Mouse (Mus musculus) embryo, embryonic 9.5 days (tissue): ENCODE measurements around the gene Zfp444.

Experiments
- DNase-seq: peaks from one replicate; pipeline ENCODE4 v3.0.0-alpha.2; 2017; ENCODE audit errors: extremely low spot score

Zfp444 gene

DNA sequence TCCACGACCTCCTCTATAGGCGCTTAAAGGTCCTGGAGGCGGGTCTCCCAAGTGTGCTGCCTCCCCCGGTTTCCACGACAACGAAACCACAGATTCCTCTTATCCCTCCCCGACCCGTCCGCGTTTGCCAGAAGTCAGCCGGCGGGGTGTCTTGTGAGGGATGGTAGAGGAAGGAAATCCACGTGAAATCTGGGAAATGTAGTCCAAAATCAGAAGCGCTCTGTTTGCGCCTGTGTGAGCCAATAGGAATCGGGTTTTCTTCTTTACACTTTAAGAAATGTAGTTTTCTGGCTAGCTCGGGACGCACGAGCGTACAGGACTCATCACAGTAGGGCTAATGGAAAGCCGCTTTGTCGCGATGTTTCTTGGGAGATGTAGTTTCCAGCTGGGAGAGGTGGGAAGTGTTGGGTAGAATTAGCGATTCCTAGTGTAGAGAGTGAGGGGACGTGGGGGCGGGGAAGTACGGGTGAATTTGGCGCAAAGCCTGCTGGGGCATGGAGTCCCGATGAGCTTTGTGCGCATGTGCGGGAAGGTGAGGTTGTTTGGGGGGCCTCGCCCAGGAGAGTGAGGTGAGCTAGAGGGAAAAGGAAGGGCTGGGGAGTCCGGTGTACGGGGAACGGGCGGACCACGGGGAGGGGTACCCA lies at the start of gene Zfp444:
Zfp444 (plus strand) TSS at position 221 of the 644 bp plus-strand sequence.
- peak; percentile 95 for DNase-seq

DNA sequence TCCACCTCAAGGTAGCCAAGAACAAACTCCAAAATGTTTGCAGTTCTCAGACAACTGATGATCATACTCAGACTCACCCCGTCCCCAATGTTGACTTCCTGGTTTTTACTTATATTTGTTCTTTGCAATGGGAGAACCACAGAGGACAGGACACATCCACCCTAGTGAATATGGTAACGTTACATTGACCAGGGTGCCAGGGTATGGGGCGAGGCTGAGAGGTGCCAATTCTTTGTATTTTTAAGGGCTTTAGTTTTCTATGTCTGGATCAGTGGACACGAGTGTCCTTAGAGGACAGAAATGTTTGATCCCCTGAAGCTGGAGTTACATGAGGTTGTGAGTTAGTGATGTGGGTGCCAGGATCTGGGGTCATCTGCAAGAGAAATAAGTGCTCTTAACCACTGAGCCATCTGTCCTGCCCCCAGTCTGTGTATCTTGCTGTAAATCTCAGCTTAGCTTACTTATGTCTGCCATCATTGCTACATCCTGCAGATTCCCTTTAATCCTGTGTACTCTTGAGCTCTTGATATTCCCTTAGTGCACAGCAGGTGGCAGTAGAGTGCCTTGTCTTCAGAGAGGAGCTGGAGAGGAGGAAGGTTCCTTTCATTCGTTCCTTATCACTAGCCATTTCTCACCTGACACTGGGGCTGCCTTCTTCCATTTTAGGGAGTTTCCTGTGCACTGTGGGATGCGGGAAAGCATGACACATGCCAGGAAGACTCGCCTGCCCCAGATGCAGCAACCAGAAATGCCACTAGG lies 45.2 kb upstream of the Zfp444 start:
- peak; percentile 49 for DNase-seq

DNA sequence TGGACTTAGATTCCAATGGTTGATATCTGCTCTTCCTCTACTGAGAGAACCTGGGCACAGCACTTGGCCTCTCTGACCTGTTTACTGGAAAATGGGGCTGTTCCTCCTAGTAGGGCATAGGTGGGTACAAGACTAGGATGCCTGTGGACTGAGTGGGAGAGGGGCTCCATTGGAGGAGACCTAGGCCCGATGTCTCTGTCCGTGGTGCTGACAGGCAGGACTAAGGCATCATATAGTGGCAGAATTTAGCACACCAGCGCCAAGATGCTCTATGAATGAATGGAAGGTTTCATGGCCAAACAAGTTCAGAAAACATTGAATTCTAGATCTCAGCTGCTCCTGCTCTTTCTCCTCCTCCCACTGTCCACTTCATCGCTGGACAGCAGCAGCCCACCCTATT lies 41.7 kb upstream of the Zfp444 start:
- DNase-seq: no peak

DNA sequence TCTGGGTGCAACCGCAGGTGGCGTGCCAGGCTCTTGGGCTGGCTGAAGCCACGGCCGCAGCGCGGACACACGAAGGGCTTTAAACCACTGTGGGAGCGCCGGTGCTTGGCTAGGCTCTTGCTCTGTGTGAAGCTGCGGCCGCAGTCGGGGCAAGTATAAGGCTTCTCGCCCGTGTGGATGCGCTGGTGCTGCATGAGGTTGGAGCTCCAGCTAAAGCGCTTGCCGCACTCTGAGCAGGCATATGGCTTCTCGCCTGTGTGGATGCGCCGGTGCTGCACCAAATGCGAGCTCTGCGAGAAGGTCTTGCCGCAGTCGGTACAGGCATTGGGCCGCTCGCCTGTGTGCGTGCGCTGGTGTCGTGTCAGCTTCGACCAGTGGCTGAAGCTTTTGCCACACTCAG lies 39.4 kb upstream of the Zfp444 start:
- no peak for DNase-seq

DNA sequence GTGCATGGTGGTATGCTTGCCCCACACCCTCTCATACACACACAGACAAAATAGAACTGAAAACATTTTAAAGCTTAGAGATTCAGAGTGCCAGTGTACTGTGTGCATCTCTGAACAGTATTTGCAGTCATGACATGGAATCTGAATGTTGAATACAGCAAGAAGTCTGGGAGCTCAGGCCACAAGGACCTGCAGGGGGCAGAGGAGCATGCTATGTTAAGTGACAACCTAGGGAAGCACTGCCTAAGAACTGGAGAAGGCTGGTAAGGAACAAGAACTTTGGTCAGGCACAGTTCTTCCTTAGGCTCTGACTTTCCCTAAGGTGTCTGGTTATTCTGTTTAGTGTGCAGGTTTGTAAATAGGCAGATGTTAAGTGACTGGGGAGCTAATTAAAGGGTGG lies 35.5 kb upstream of the Zfp444 start:
- DNase-seq: no peak

DNA sequence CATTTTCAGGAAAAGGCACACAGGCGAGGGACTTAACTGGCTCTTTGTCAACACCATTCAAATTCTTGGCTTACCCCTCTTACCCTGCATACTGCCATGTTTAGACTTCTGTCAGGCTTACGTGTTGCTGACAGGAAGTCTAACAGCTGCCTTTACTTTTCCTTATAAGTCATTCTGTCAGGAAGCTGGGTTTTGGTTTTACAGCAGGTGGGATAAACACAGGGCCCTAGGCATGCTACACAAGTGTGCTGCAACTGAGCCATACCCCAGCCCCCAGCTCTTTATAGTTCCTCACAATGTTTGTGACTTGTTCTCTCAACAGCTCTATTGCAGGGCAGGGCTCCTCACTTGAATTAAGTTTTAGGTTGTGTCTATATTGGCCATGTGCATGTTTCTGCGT lies 32.7 kb upstream of the Zfp444 start:
- DNase-seq: no peak

DNA sequence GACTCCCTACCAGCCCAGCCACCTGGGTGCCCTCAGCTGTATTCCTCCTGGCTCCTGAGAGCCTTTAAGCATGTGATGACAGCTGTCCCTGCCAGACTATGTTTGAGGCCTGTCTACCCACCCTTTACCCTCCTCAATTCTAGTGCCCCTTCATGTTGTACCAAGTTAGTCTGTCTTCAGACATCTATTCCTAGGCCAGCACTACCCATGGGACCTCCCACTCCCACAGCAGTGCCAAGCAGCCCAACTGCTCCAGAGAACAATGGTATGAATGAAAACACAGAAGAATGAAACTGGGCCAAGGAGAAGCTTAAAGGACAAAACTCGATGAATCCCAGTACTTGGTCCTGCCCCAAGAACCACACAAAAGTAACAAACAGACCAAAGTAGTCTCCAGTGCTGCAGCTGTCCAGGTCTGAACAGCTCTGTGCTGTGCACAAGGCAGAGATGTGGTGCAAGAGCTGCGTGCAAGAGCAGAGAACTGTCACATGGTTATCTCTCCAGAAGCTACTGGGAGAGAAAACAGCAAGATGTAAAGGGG lies 28.0 kb upstream of the Zfp444 start:
- DNase-seq: no peak

DNA sequence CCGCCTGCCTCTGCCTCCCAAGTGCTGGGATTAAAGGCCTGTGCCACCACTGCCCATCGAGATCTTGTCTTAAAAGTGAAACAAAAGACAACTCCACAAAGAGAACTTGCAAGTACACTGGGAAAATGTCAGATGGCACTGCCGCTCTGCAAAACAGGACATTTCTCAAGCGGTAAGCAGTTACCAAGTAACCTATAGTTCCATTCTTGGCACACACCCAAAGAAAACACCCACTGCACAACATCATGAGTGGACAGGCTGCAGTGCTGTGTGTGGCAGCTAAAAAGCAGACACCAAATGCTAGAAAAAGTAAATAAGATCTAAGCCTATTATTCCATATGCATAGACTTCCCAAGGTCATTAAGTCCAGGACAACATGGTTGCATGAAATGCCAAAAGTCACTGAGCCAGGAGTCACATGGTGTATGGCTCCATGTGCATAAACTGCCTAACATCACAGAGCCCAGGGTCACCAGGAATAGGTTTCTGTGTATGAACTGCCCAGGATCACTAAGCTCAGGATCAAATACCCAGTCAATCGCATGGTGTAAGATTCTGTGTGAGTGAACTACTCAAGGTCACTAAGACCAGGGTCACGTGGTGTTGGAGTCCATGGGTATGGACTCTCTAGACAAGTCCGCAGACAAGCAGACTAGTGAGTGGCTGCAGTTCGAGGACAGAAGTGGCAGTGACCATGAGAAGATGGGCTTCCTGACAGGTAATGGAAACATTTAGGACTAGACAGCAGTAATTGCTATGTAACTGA lies 26.4 kb upstream of the Zfp444 start:
- DNase-seq: no peak

DNA sequence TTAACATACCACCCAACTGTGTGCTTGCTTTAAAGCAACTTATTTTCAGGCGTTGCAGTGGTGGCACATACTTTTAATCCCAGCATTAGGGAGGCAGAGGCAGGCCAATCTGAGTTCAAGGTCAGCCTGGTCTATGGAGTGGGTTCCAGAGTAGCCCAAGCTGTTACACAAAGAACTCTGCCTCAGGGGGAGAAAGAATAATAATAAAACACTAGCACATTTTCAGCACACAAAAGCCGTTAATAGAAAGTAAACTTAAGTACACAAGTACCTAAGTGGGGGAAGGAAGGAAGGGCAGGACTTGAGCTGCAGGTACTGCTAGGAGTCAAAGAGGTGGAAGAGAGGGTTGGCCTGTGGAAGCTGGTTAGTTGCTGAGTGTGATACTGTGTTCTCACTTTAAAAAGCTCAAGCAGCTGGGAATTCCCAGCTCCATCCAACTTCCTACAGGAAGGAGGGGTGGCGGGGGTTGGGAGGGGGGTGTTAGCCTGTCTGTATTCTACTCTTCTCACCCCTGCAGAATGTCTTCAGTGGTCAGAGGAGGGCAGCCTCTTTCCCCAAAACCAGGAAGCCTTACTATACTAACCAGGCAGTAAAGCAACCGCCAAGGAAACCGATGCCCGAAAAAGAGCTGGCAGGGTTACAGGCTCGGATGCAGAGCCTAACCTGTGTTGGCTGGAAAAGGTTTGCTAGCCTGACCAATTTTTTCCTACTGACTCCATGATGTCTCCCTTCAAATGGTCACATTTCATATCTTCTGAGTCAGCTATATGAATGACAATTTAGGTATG lies 25.6 kb upstream of the Zfp444 start:
- no peak for DNase-seq

DNA sequence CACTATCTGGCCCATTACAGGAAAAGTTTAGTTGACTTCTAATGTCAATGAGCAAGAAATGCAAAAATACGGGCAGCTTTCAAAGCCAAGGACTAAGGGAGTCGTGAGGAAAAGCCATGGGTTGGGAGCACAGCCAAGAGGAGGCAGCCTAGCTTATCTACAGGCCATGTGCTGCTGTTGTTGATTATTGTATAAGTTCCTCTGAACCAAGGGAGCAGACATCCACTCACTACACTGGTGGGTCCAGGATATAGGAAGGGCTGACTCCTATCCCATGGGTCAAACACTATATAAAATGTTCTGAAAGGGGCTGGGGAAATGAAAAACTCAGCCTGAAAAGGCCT lies 25.1 kb upstream of the Zfp444 start:
- DNase-seq: no peak

DNA sequence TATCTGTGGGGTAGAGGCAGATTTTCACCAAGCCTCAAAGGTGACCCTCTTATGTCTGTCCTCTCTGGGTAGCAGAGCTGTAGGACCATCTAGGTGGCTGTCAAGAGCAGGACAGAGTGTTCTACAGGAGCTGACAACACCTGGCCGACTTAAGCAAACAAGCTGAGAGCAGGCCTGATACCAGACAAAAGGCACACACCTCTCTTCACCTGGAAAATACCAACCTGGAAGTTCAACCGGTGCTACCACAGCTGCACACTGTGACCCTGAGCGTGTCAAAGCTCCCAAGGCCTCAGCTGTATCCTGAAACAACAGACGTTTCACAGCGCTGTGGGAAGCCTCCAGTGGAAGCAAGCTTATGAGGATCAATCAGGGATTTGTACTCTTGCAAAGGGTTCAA lies 24.3 kb upstream of the Zfp444 start:
- DNase-seq: no peak

DNA sequence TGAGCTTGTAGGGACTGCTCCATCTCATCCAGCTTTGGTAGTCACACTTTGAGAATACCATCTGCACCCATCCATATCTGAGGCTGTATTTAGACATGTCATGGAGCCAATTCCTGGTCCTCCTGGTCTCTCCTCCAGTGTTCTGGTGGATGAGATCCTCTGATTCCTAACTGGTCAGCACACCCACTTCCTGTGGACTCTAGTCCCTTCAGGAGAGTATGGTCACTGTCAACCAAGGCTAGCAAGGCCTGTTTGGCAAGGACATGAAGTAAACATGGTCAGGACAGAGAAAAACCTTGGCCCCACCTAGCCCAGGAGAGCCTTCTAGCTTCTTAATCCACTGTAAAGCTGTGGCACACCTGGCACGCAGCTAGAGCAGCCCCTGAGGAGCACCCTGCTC lies 20.8 kb upstream of the Zfp444 start:
- DNase-seq: no peak

DNA sequence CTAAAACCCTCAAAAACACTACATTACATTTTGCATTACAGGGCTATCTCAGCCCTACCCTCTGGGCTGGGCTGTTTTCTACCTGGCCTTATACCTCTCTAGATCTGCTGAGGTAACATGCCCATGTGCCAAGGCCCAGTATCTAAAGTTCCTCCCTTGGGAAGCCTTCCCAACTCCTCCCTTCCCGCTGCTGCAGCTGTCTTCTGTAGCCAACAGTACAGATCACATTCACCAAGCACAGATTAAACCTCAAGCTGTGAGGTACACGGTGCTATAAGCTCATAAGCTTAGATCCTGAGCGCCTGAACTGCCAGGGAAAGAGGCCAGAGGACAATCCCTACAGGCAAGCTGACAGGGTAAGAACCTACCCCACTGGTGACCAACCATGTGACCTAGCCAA lies 20.0 kb upstream of the Zfp444 start:
- no peak for DNase-seq

DNA sequence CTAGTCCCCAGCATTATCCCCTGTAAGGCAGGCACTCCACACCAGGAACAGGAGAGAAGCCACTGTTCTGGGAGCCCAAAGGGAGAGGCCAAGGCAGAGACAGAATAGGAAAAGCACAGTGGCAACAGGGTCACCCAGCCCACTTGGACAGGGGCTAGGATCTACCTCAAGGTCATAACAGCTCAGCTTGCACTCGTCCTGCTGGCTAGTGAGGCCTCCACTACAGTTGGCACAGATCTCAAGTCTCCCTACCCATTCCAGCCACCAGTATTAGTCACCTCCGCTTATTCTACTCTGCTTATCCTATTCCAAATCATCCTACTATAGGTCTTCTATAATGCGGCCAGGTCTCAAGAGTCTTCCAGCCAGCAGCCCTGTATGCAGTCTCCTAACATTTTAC lies 18.9 kb upstream of the Zfp444 start:
- no peak for DNase-seq

DNA sequence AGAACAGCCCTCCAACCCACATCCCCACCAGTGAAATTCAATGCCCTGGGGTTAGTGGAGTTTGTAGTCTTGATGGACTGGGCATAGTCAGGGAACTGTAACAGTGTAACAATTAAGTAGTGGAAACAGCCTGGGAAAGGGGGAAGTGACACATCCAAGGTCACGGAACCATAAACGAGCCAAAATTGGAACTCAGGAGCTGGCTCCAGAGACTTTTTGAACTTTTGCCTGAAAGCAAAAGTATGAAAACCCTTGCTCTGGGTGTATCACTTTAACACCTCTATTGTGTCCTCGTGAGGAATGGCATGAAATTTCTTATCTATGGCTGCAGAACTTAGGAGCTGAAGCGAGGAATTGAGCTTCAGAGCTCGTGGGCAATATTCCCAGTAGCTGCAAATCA lies 17.9 kb upstream of the Zfp444 start:
- no peak for DNase-seq

DNA sequence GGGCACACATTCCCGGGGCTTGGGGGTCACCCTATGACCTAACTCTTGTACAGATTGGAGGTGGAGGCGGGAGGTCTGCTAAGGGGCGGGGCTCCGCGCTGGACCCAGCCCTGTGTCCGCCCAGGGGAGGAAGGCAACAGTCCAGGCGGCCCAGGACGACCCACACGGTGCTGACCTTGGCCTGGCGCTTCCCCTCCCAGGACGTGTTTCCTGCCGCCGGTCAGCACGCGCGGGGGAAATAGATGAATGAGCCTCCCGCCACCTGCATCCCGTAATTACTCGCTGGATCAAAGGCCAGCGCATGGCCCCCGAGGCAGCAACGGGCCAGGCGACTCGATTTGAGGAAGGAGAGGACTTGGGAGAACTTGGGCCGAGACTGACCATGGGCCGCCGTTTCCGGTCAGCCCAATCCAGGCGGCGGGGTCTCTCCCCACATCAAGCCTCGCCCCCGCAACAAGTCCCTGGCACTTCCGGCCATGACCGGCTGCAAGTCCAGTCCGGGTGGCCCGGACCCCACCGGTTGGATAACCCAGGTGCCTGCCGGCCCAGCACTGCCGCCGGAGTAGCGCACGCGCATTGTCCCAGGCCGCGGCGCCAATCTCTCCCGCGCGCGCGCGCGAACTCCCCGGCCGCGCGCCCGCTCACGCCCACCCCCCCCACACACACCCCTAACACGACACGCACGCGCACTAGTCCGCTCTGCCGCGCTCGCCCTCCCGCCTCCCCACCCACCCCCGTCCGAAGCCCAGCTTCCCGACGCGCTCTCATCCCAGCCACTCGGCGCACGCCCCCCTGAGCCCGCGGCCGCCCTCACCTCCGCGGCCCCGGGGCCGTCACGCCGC lies 16.8 kb upstream of the Zfp444 start:
- peak; percentile 87 for DNase-seq

DNA sequence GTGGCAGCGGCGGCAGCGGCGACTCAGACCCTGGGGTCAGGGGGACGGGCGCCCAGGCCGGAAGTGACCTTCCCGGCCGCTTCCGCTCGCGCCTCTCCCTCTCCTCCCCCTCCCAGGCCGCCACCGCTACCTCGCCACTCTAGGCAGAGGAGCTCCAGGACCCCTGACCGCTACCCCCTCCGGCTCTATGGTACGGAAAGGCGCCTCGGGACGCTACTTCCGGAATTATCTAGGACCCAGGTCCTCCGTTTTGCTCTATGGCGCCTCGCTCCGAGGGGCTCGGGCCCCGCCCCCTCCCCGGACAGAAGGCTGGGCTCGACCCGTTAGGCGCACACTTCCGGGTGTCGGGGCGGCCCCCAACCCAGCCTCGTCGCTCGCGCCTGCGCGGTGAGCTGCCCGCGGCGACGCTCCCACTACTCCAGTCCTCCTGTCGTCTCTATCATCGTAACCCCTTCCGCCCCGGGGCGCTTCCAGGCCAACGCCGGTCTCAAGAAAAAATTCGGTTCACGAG lies 16.1 kb upstream of the Zfp444 start, which contains the start of gene Zfp787:
Zfp787 (minus strand) TSS at position 97 of the 511 bp plus-strand sequence.
- peak; percentile 95 for DNase-seq

DNA sequence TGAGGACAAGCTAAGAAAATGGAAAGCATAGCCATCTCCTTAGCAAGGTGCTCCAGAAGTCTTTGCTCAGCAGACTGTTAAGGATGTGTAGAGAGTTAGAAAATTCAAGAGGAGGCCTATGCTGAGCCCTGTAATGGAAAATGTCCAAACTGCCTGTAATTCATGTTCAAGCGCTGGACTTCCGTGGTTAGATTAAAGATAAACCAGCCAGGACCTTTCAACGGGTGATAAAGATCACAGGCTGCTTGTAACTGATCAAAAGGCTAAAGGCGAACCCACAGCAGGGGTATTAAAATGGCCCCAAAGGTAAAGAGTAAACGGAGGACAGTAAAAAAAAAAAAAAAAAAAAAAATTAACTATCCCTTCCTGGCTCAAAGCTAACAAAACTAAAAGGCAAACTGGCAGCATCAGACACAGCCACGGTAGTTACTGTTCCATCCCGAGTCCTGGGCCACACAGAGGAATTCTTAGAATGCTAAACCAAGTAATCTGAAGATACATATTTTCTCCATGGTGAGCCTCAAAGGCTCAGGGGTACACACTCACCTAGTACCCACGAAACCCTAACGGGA lies 15.0 kb upstream of the Zfp444 start:
- DNase-seq: no peak

DNA sequence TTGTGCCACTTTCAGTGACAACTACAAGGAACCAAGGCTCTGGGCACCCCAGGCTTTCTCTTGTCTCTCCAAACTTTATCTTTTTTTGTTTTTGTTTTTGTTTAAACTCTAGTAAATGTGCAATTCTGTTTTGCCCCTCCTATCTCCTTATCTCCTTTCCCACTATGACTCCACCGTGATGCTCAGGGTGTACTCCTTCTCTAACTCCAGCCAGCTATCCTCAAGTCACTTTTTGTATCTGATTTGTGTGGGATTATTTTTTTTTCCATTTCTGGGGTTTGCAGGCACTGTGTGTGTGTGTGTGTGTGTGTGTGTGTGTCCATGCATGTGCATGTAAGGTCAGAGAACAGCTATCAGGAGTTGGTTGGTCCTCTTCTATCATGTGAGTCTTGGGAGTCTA lies 14.5 kb upstream of the Zfp444 start:
- no peak for DNase-seq

DNA sequence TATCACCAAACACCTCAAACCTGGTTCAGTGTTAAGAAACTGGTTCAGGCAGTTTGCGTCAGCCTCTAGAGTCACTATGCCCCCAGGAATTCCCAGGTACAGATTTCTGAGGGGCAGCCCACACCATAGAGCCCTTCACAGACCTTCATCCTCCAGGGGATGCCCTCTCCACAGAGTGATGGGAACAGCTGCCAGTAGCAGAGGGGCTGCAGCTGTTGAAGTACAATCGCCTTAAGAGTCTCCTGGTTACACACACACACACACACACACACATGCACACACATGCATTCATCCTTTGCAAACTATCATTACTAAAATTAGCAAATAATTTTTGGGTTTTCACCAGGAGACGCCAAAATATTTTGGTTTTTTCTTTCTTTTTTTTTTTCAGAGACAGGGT lies 12.4 kb upstream of the Zfp444 start:
- DNase-seq: no peak
